Mouse (Mus musculus): ENCODE results near the gene Laptm4a. TPM values are rescaled to one million over a fixed set of nuclear protein-coding genes. Genes with fewer than 3 reads are reported as not detected.

The Laptm4a gene
- total RNA-seq, 2 experiments from 2014 or later = 195 to 263 TPM

GRCm38 (mm10) chr12:8889117-8889665 lies 32.3 kb upstream of the Laptm4a start:
- TF ChIP-seq CTCF (IDR thresholded peaks at IDR 0.05) = peak; percentile 96
- Histone ChIP-seq H3K27ac (peak overlapping the region; percentile 20; the same call in 1 of the 2 replicates), H3K4me3 (no peak overlapping the region)
- peak; percentile 79 for DNase-seq
- intact Hi-C loops (cut with DNase I) = loop anchor here (1.0 to 10.0 kb wide), 4 partner anchors 48 to 164 kb away; partner anchors contain the start of gene Sdc1

- Histone ChIP-seq H3K27ac (peak overlapping the region; percentile 73), H3K4me3 (peak overlapping the region; percentile 66)
- intact Hi-C loops (cut with DNase I) = no loop called here
- DNase-seq = no peak
- TF ChIP-seq CTCF (IDR thresholded peaks at IDR 0.05) = no peak; the same call in 1 of the 2 replicates
These were observed 28.5 kb upstream of the Laptm4a start for GRCm38 (mm10) chr12:8892876-8893532.

- no peak for DNase-seq
- intact Hi-C loops (cut with DNase I) = no loop called here
- H3K4me3 ChIP-seq = no peak overlapping the region
- peak overlapping the region; percentile 8; the same call in 1 of the 2 replicates for H3K27ac ChIP-seq
- TF ChIP-seq CTCF (IDR thresholded peaks at IDR 0.05) = no peak
These were observed 24.3 kb upstream of the Laptm4a start for GRCm38 (mm10) chr12:8897140-8897539.

DNA sequence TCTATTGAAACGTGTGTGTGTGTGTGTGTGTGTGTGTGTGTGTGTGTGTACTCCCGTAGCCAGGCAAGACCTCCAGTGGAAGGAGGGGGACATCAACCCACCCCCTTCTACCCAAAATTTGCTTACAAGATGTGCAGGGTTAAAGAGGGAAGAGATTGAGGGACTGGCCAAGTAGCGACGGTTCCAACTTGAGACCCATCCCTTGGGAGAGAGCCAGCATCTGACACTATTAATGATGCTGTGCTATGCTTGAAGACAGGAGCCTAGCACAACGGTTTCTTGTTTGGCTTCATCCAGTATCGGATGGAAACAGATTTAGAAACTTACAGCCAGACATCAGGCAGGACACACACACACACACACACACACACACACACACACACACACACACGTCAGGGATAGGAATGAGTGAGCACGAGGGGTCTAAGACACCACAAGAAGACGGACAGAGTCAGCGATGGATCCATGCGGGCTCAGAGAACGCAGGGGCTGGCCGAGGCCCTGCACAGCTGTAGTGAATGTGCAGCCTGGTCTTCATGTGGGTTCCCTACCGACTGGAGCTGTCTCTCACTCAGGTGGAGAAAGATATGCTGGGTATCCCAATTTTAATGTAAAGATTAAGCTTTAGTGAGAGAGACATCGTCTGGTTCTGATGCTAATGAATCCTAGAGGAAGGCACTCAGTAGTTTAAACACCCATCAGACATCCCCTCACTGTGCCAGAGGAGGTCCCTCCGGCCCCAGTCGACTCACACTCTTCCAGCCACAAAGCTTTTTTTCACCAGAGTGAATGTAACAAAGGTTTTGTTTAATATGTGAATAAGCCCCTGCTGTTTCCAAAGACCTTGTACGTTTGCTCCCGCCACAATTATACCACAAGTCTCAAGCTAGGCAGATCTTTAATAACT lies 22.3 kb upstream of the Laptm4a start:
- no peak overlapping the region for H3K27ac ChIP-seq
- no peak for TF ChIP-seq CTCF (IDR thresholded peaks at IDR 0.05)
- intact Hi-C loops (cut with DNase I) = no loop called here

GRCm38 (mm10) chr12:8900107-8900698 lies 21.3 kb upstream of the Laptm4a start:
- Histone ChIP-seq H3K4me3 (no peak overlapping the region), H3K27ac (peak overlapping the region; percentile 46)
- intact Hi-C loops (cut with DNase I) = no loop called here
- TF ChIP-seq CTCF (IDR thresholded peaks at IDR 0.05) = no peak
- DNase-seq = no peak

More for the DNA sequence above, 22.3 kb upstream of the Laptm4a start:
- no peak for DNase-seq
- no peak overlapping the region for H3K4me3 ChIP-seq

DNA sequence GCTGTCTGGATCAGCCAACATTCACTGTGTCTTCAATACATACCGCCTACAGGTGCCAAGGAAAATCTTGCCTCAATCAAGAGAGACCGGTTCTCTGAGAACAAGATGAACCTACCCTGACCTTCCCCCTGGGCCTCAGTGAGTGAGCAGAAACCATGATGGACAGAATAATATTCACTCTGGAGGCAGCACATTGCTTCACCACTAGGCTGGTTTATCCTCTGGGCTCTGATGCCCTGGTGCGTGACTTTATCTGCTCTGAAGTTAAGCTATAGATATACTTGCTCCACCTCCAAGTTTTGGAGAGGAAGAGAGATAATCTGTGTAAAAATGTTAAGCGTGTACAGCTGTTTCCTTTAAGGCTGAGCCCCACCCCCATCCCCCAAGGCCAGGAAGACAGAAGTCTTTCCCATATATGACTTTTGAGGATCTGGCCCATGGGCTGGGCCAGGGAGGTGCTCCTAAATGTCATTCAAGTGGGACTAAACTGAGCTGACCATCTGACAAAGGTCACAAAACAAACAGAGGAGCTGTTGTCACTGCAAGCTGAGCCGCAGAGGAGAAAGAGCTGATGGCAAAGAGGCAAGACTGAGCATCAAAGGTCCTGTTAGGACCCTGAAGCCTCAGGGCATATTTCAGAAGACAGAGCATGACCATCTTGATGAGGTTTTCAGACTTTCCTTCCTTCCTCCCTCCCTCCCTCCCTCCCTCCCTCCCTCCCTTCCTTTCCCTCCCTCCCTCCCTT lies 20.4 kb upstream of the Laptm4a start:
- TF ChIP-seq CTCF (IDR thresholded peaks at IDR 0.05) = no peak
- peak overlapping the region; percentile 46 for H3K27ac ChIP-seq
- intact Hi-C loops (cut with DNase I) = no loop called here
- H3K4me3 ChIP-seq = no peak overlapping the region
- no peak for DNase-seq

DNA sequence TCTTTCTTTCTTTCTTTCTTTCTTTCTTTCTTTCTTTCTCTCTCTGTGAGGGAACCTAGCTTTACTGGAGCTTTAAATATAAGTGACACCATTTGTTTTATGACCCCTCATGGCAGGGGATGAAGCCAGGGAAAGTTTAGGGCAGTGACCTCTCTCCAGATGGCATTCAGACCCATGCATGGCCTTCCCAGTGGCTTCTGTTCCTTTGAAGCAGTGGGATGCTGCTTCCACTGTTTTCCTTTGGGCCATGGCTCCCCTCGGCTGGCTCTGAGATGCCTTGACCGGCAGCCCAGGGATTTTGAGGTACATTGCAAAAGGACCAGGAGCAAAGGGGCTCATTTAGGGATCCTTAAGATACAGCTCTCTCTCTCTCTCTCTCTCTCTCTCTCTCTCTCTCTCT lies 19.5 kb upstream of the Laptm4a start:
- TF ChIP-seq CTCF (IDR thresholded peaks at IDR 0.05) = no peak
- DNase-seq = no peak
- intact Hi-C loops (cut with DNase I) = no loop called here
- H3K27ac ChIP-seq = peak overlapping the region; percentile 16; the same call in 1 of the 2 replicates
- H3K4me3 ChIP-seq = no peak overlapping the region

GRCm38 (mm10) chr12:8902479-8902878 lies 19.0 kb upstream of the Laptm4a start:
- no peak for DNase-seq
- H3K27ac ChIP-seq = peak overlapping the region; percentile 56
- intact Hi-C loops (cut with DNase I) = no loop called here
- H3K4me3 ChIP-seq = no peak overlapping the region
- no peak for TF ChIP-seq CTCF (IDR thresholded peaks at IDR 0.05)

DNA sequence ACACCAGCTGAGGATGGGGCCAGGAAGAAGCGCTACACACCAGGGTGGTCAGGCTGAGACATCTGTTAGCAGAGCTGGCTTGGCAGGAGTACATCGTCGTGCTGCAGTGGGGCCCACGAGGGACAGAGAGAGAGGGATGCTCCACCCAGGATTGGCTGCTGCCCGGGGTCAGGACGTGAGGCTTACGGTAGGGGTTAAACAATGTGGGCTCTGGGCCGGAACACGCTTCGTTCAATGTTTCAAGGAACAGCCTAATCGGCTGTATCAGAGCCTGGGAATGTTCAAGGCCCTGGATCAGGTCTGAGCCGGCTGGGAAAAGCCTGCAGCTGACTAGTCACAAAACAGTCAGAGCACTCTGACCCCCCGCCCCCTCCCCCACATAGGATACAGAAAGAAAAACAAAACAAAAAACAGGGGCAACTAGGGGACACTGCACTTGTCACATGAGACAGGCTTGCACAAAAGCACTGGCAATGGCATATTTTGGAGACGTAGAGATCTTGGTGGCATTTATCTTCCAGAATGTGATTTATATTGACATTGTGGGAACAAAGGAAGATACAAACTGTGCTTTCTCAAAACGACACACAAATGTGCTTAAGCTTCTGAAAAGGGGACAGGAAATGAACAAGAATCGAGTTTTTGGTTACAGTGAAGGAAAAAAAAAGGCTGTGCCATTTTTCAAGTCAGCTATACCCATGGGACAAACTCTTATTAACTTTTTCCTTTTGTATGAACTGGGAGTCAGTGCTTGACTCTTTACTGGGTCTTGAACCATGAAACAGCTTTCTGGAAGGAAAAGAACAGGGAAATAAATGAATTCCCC lies 8.4 kb upstream of the Laptm4a start:
- intact Hi-C loops (cut with DNase I) = no loop called here
- TF ChIP-seq CTCF (IDR thresholded peaks at IDR 0.05) = no peak
- no peak overlapping the region; the same call in 1 of the 2 replicates for H3K4me3 ChIP-seq

DNA sequence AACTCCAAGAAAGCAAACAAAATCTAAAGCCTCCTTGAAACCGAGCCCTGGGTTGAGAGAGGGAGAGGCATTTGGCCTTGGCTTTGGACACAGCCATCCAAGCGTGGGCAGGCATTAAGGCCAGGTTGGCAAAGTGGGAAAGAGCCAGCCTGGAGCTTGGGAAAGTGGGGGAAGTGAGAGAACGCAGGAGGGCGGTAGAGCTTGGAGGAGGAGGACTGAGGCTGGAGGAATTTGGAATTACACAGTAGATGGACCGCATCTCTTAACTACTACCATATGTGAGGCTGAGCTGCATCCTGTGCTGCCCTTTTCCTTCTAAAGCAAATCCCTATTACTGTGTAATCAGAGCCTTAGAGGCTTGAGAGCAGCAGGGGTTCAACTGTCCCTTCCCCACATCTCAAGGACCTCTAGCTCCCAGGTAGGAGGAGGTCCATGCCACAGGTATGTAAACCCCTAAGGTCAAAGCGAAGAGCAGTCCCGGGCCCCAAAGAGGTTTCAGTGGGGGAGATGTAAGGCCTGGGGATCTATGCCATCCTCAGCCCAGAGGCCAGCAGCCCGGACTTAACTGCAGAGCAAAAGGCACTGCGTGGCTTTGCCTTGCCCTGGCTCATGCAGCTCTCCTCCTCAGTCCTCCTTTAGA lies 7.6 kb upstream of the Laptm4a start:
- peak; percentile 53 for DNase-seq
- peak overlapping the region; percentile 22 for H3K4me3 ChIP-seq
- intact Hi-C loops (cut with DNase I) = no loop called here
- H3K27ac ChIP-seq = peak overlapping the region; percentile 85
- peak; percentile 21; the same call in 1 of the 2 replicates for TF ChIP-seq CTCF (IDR thresholded peaks at IDR 0.05)

More for the DNA sequence above, 8.4 kb upstream of the Laptm4a start:
- H3K27ac ChIP-seq = peak overlapping the region; percentile 85
- peak; percentile 75 for DNase-seq
